Mouse (Mus musculus) kidney, embryonic 14.5 days (tissue): ENCODE measurements at regions not wholly inside any gene's neighbourhood (a gene's known extent, or its start where the extent isn't known, plus 50 kb on each side); places are given as distances from the start of the nearest gene placed in this dataset.

Experiments used
- ATAC-seq: fragments of 200-750 bp; cut with Nextera tagmentation; 2 replicates; pipeline ENCODE4 v1.8.0; 2017; ENCODE audit warnings: moderate number of reproducible peaks, mild to moderate bottlenecking, moderate TSS enrichment, moderate library complexity; ENCODE audit not compliant: low FRiP score, low TSS enrichment
- H3K27ac ChIP-seq: fragments of 300-500 bp; sonication (generic); 2 replicates; pipeline ENCODE4 v1.5.1; 2014; ENCODE audit warnings: low read depth, mild to moderate bottlenecking, low read length, moderate library complexity, mixed read lengths
- H3K27me3 ChIP-seq: fragments of 300-500 bp; sonication (generic); 2 replicates; pipeline ENCODE4 v1.6.1; 2014; ENCODE audit warnings: mild to moderate bottlenecking, low read length; ENCODE audit not compliant: control insufficient read depth, insufficient read depth
- H3K36me3 ChIP-seq: fragments of 300-500 bp; sonication (generic); 2 replicates; pipeline ENCODE4 v1.6.1; 2014; ENCODE audit warnings: low read length, mixed read lengths; ENCODE audit not compliant: control insufficient read depth, insufficient read depth
- H3K4me1 ChIP-seq: fragments of 300-500 bp; sonication (generic); 2 replicates; pipeline ENCODE4 v1.6.1; 2014; ENCODE audit warnings: low read length, mixed read lengths; ENCODE audit not compliant: control insufficient read depth, insufficient read depth
- H3K4me2 ChIP-seq: fragments of 300-500 bp; sonication (generic); replicated peaks from 2 replicates; pipeline ENCODE4 v1.6.1; 2014; ENCODE audit warnings: low read depth, mild to moderate bottlenecking, low read length
- H3K4me3 ChIP-seq: fragments of 300-500 bp; sonication (generic); 2 replicates; pipeline ENCODE4 v1.5.1; 2014; ENCODE audit warnings: mild to moderate bottlenecking, low read length
- H3K9ac ChIP-seq: fragments of 300-500 bp; sonication (generic); 2 replicates; pipeline ENCODE4 v1.6.1; 2014; ENCODE audit warnings: low read depth, mild to moderate bottlenecking, low read length, moderate library complexity
- H3K9me3 ChIP-seq: fragments of 300-500 bp; sonication (generic); 2 replicates; pipeline ENCODE4 v1.6.1; 2016; ENCODE audit warnings: low read length; ENCODE audit not compliant: control insufficient read depth
- WGBS: fragments of 180-500 bp; shearing (Covaris S2); extraction: QIAGEN DNeasy Blood & Tissue Kit; methylation state at CpG from one replicate; pipeline ENCODE4 v1.1.7; 2014; 5-methylcytosine and 5-hydroxymethylcytosine counted together

GRCm38 (mm10) chr1:12466255-12466654 is 1052.3 kb downstream of the A830018L16Rik start:
- Histone ChIP-seq H3K27ac (no peak overlapping the region), H3K36me3 (no peaks in the 10 kb centered on the region), H3K4me1 (no peaks in the 10 kb centered on the region), H3K27me3 (no peaks in the 10 kb centered on the region), H3K9ac (no peak overlapping the region), H3K9me3 (no peaks in the 10 kb centered on the region), H3K4me3 (no peak overlapping the region), H3K4me2 (no peak overlapping the region)
- WGBS: 94% methylated on average over 2 of the region's 2 CpGs
- ATAC-seq: no peak

DNA sequence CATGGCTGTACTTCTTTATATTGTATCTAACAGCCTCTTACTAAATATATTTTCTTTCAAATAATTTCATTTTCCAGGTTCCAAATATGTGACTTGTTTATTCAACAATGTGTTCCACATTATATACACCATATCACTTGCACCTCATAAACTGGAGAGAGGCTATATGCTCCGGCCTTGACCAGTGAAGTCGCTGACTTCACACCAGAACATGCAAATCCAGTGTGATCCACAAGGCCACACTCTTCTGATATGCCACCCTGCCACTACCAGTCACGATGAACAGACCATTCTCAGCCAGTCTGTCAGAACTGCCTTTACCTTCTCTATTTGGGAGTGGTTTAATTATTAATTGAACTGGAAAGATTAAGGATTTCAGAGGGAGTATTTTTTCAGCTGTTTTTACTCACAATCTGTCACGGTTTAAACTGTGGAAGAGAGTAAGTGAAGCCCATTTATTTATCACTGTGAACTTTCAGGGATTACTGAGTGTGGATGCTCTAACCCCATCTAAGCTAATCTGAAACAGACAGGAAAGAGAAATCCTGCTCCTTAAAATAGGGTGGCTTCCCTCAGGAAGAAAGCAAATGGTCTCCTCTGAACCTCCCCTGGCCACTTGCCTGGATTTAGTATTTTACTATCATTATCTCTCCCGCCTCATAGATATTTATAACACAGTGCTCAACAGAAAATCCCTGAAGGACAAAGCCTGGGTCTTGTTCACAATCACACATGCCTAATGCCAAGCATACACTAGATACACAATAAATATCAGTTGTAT is 1065.3 kb downstream of the A830018L16Rik start:
- H3K4me2 ChIP-seq: no peak overlapping the region
- no peaks in the 10 kb centered on the region for H3K4me1 ChIP-seq
- H3K36me3 ChIP-seq: no peaks in the 10 kb centered on the region
- no peaks in the 10 kb centered on the region for H3K9me3 ChIP-seq
- WGBS: 45% methylated on average over 5 of the region's 5 CpGs
- no peak overlapping the region for H3K4me3 ChIP-seq
- no peak overlapping the region for H3K9ac ChIP-seq
- no peak overlapping the region for H3K27ac ChIP-seq
- ATAC-seq: no peak
- no peaks in the 10 kb centered on the region for H3K27me3 ChIP-seq

GRCm38 (mm10) chr1:12500442-12500841 is 1086.5 kb downstream of the A830018L16Rik start:
- no peak for ATAC-seq
- Histone ChIP-seq H3K9ac (no peak overlapping the region), H3K4me2 (no peak overlapping the region), H3K4me1 (no peaks in the 10 kb centered on the region), H3K36me3 (no peaks in the 10 kb centered on the region), H3K9me3 (no peaks in the 10 kb centered on the region), H3K27ac (no peak overlapping the region), H3K27me3 (no peaks in the 10 kb centered on the region), H3K4me3 (no peak overlapping the region)
- WGBS: 80% methylated on average over 3 of the region's 3 CpGs

DNA sequence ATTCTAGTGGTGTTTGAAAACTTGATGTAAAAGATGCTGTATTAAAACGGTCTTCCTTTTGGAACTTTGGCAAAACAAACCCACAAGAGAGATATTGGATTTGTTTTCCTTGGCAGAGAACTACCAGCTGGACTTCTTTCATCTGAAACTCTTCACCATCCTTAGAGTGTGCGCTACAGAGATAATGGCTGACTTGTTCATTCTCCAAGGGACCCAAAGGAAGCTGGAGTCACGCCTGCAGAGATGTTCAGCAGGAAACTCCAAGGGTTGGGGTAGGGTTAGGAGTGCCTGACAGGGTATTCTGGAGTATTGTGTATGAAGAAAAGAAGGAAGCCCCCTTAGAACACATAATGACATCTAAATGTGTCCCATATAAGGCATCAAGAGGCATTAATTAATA is 1094.1 kb downstream of the A830018L16Rik start:
- 36% methylated on average over 3 of the region's 3 CpGs for whole genome bisulfite sequencing
- no peaks in the 10 kb centered on the region for H3K9me3 ChIP-seq

GRCm38 (mm10) chr1:12510129-12510816 is 1096.4 kb downstream of the A830018L16Rik start:
- Histone ChIP-seq H3K4me2 (no peak overlapping the region), H3K27me3 (no peaks in the 10 kb centered on the region), H3K9me3 (no peaks in the 10 kb centered on the region), H3K4me1 (no peaks in the 10 kb centered on the region), H3K9ac (no peak overlapping the region), H3K27ac (no peak overlapping the region), H3K4me3 (no peak overlapping the region), H3K36me3 (no peaks in the 10 kb centered on the region)
- WGBS: 36% methylated on average over 10 of the region's 10 CpGs
- no peak for ATAC-seq

More for the DNA sequence above, 1094.1 kb downstream of the A830018L16Rik start:
- Histone ChIP-seq H3K27me3 (no peaks in the 10 kb centered on the region), H3K4me1 (no peaks in the 10 kb centered on the region), H3K4me2 (no peak overlapping the region), H3K36me3 (no peaks in the 10 kb centered on the region), H3K4me3 (no peak overlapping the region), H3K9ac (no peak overlapping the region), H3K27ac (no peak overlapping the region)
- no peak for ATAC-seq

DNA sequence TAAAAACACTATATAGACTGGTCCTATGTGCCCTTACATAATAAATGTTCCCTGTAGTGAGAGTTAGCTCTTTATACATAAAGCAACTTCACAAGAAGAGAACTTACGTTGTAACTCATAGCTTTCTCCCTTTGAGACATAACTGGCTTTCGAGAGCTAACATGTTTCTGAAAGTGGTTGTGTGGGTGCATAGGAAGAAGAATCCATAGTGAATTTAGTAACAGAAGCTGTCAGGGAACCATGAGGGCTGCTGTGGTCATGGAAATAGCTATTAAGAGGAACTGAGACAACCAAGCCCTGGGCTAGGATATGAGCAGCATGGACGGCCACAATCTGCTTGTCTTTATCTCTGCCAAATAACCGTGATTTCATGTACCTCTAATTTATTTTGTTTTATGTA is 1105.7 kb downstream of the A830018L16Rik start:
- no peaks in the 10 kb centered on the region for H3K36me3 ChIP-seq
- no peak for ATAC-seq
- H3K4me2 ChIP-seq: no peak overlapping the region
- H3K9ac ChIP-seq: no peak overlapping the region
- no peaks in the 10 kb centered on the region for H3K9me3 ChIP-seq
- H3K27me3 ChIP-seq: no peaks in the 10 kb centered on the region
- no peaks in the 10 kb centered on the region for H3K4me1 ChIP-seq
- no peak overlapping the region for H3K4me3 ChIP-seq
- H3K27ac ChIP-seq: no peak overlapping the region
- 83% methylated on average over 4 of the region's 4 CpGs for WGBS

GRCm38 (mm10) chr1:12555859-12556258 is 1142.0 kb downstream of the A830018L16Rik start:
- no peak for ATAC-seq
- Histone ChIP-seq H3K27ac (no peak overlapping the region), H3K4me1 (no peaks in the 10 kb centered on the region), H3K9me3 (no peaks in the 10 kb centered on the region), H3K4me3 (no peak overlapping the region), H3K27me3 (no peaks in the 10 kb centered on the region), H3K36me3 (no peaks in the 10 kb centered on the region), H3K4me2 (no peak overlapping the region), H3K9ac (no peak overlapping the region)
- WGBS: 56% methylated on average over 4 of the region's 4 CpGs

DNA sequence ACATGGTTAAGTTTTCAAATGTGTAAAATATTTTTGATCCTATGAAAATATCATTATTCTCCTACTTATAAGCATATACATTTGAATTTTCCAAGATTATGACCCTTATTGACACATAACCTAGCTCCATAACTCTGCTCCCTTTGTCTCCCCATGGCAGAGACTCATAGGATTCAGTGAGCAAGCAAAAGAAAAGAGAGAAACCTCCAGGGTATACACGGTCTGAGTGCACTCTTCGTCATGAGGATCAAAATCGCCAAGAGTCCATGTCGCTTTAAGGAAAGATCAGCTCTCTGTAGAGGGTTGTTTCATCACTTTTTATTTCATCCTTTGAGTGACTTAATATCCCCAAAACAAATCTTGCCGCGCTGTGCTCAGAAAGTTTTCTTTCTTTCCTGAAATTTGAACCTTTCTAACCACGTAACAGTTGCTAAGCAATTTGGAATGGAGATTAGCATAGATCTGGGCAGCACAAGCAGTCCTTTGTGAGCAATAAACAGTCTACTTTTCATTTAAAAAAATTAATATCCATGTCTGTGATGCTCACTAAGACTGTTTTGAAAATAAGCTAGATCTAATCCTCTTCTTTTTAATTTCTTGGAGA is 1158.0 kb downstream of the A830018L16Rik start:
- no peak for ATAC-seq
- Histone ChIP-seq H3K9ac (no peak overlapping the region), H3K27ac (no peak overlapping the region), H3K4me3 (no peak overlapping the region), H3K9me3 (no peaks in the 10 kb centered on the region), H3K4me1 (no peaks in the 10 kb centered on the region), H3K4me2 (no peak overlapping the region), H3K36me3 (no peaks in the 10 kb centered on the region), H3K27me3 (no peaks in the 10 kb centered on the region)
- WGBS: 53% methylated on average over 7 of the region's 7 CpGs

DNA sequence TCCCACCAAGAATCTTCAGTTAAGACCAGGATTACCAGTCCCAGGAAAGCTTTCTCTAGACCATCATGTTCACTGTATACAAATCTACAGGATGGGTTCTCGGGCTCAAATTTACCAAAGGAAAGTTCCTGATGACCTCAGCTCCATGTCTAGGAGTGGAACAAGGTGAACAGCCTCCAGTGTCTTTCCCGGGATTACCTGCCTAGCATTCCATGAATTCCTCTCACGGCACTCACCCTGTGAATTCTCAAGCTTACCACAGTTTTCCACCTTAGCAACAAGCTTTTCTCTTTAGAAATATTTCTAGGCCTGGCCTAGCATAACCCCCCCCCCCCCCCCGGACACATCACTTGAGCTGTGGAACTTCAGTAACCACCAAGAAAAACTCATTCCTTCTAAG is 1158.9 kb downstream of the A830018L16Rik start:
- Histone ChIP-seq H3K4me3 (no peak overlapping the region), H3K27me3 (no peaks in the 10 kb centered on the region), H3K4me1 (no peaks in the 10 kb centered on the region), H3K4me2 (no peak overlapping the region), H3K27ac (no peak overlapping the region), H3K9ac (no peak overlapping the region), H3K36me3 (no peaks in the 10 kb centered on the region), H3K9me3 (no peaks in the 10 kb centered on the region)
- 77% methylated on average over 4 of the region's 4 CpGs for WGBS
- no peak for ATAC-seq
